Mouse (Mus musculus): ENCODE data around the gene 9630041A04Rik. TPM values are rescaled to one million over a fixed set of nuclear protein-coding genes. Genes with fewer than 3 reads are reported as not detected.

9630041A04Rik gene
- polyA plus RNA-seq, 1 experiment from 2014 or later = 0.35 TPM

DNA sequence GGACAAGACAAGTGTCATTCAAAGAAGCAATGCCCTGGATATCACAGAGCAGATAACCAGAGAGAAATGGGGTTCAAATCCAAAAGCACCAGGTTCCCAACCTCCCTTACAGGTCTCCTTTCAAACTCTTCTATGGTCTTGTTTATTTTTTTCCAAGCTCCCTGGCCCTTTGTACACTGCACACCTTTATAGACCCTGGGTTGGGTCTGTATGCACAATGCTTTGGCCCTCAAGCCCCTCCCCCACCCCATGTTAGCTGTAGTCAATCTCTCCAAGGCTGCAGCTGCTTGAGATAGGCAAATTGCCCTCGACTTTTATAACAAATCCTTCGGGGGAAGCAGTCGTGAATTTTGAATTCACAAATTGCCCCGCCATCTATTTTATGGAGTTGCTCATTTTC, 63.2 kb downstream of the 9630041A04Rik start:
- Histone ChIP-seq H3K27me3 (no peaks in the 10 kb centered on the region; the same call in 1 of the 2 replicates), H3K4me2 (replicated peaks) (no peak overlapping the region), H3K9me3 (replicated peaks) (no peaks in the 10 kb centered on the region), H3K4me3 (no peak overlapping the region), H3K27ac (no peak overlapping the region), H3K9ac (no peak overlapping the region), H3K4me1 (no peaks in the 10 kb centered on the region), H3K36me3 (no peaks in the 10 kb centered on the region)
- WGBS = 74% methylated on average over 4 of the region's 4 CpGs
- no peak for ATAC-seq (ENCODE audit: low FRiP score)

DNA sequence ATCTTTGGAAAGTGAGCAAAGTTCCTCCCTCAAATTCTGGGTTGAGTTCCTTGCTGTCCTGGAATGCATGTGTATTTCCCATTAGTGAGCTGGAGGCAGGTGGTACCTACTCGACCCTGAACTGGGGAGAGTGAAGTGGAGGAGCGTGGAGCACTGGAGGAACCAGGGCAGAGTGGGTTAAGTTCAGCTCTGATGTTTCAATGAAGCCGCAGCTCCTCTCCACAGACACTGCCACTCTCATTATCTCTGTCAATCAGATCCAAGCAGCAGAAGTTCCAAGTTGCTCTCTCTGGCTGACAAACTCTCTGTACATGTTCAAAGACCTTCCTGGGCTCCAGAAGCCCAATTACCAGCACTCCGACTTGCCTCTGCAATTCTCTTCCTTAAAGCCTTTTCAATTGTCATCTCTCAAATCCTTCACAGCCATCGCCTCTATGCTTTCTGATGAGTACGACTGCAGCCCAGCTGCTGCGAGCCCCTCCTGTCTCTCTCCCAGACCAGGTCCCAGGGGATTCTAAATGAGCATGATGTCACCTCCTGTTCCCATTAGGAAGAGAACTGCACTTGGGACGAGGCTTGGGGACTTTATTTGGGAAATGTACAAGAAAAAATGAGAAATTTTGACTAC, 72.4 kb downstream of the 9630041A04Rik start:
- WGBS = 40% methylated on average over 8 of the region's 8 CpGs
- Histone ChIP-seq H3K4me3 (no peak overlapping the region), H3K27me3 (no peaks in the 10 kb centered on the region), H3K27ac (peak overlapping the region; percentile 55), H3K9me3 (replicated peaks) (no peaks in the 10 kb centered on the region), H3K9ac (no peak overlapping the region), H3K4me1 (peaks cover 18% of the 10 kb centered on the region), H3K4me2 (replicated peaks) (no peak overlapping the region), H3K36me3 (no peaks in the 10 kb centered on the region)
- no peak for ATAC-seq (ENCODE audit: low FRiP score)

DNA sequence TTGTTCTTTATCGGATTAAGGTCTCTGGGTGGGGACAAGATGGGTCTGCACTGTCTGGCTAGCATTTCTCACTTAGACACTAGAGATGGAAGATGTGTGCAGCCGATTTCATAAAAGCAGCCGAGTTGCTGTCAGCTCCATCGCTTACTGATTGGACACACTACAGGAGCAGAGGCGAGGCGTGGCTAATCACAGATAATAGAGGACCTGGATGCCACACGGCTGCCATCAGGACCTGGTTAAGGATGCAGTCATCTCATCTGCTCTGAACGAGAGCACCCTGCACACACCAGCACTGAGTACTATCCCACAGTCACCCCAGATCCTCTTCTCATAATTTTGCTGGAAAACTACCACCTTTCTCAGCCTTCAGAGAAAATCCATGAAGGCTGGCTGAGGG, 73.2 kb downstream of the 9630041A04Rik start:
- Histone ChIP-seq H3K4me1 (peaks cover 24% of the 10 kb centered on the region), H3K27ac (peak overlapping the region; percentile 55; the same call in 1 of the 2 replicates), H3K4me2 (replicated peaks) (no peak overlapping the region), H3K27me3 (no peaks in the 10 kb centered on the region), H3K36me3 (no peaks in the 10 kb centered on the region), H3K9ac (no peak overlapping the region), H3K4me3 (no peak overlapping the region), H3K9me3 (replicated peaks) (no peaks in the 10 kb centered on the region)
- peak; percentile 84 for ATAC-seq (ENCODE audit: low FRiP score)
- WGBS = 42% methylated on average over 8 of the region's 8 CpGs

GRCm38 (mm10) chr9:101938066-101938465, 76.4 kb downstream of the 9630041A04Rik start:
- WGBS = 80% methylated on average over 4 of the region's 4 CpGs
- Histone ChIP-seq H3K27ac (no peak overlapping the region), H3K36me3 (no peaks in the 10 kb centered on the region), H3K4me3 (no peak overlapping the region), H3K27me3 (no peaks in the 10 kb centered on the region), H3K4me2 (replicated peaks) (no peak overlapping the region), H3K9me3 (replicated peaks) (no peaks in the 10 kb centered on the region), H3K9ac (no peak overlapping the region), H3K4me1 (peaks cover 25% of the 10 kb centered on the region)
- no peak for ATAC-seq (ENCODE audit: low FRiP score)

GRCm38 (mm10) chr9:101939006-101939405, 77.4 kb downstream of the 9630041A04Rik start:
- H3K27ac ChIP-seq = no peak overlapping the region
- WGBS = 26% methylated on average over 5 of the region's 5 CpGs
- H3K4me2 ChIP-seq (replicated peaks) = no peak overlapping the region
- H3K36me3 ChIP-seq = no peaks in the 10 kb centered on the region
- peak; percentile 71; the same call in 1 of the 2 replicates for ATAC-seq (ENCODE audit: low FRiP score)
- H3K9ac ChIP-seq = no peak overlapping the region
- H3K4me1 ChIP-seq = peaks cover 23% of the 10 kb centered on the region
- H3K9me3 ChIP-seq (replicated peaks) = no peaks in the 10 kb centered on the region
- H3K4me3 ChIP-seq = no peak overlapping the region
- H3K27me3 ChIP-seq = no peaks in the 10 kb centered on the region

GRCm38 (mm10) chr9:101940182-101940581, 78.5 kb downstream of the 9630041A04Rik start:
- Histone ChIP-seq H3K4me2 (replicated peaks) (no peak overlapping the region), H3K36me3 (no peaks in the 10 kb centered on the region), H3K9me3 (replicated peaks) (no peaks in the 10 kb centered on the region), H3K27me3 (no peaks in the 10 kb centered on the region; the same call in 1 of the 2 replicates), H3K4me3 (no peak overlapping the region), H3K27ac (no peak overlapping the region), H3K9ac (no peak overlapping the region), H3K4me1 (peaks cover 12% of the 10 kb centered on the region)
- ATAC-seq (ENCODE audit: low FRiP score) = no peak
- 71% methylated on average over 3 of the region's 3 CpGs for WGBS

GRCm38 (mm10) chr9:101942058-101942669, 80.5 kb downstream of the 9630041A04Rik start:
- Histone ChIP-seq H3K36me3 (no peaks in the 10 kb centered on the region), H3K27ac (no peak overlapping the region), H3K9ac (no peak overlapping the region), H3K4me1 (peaks cover 12% of the 10 kb centered on the region), H3K4me3 (no peak overlapping the region), H3K9me3 (replicated peaks) (no peaks in the 10 kb centered on the region), H3K4me2 (replicated peaks) (no peak overlapping the region), H3K27me3 (no peaks in the 10 kb centered on the region; the same call in 1 of the 2 replicates)
- no peak for ATAC-seq (ENCODE audit: low FRiP score)
- WGBS = 93% methylated on average over 9 of the region's 9 CpGs

DNA sequence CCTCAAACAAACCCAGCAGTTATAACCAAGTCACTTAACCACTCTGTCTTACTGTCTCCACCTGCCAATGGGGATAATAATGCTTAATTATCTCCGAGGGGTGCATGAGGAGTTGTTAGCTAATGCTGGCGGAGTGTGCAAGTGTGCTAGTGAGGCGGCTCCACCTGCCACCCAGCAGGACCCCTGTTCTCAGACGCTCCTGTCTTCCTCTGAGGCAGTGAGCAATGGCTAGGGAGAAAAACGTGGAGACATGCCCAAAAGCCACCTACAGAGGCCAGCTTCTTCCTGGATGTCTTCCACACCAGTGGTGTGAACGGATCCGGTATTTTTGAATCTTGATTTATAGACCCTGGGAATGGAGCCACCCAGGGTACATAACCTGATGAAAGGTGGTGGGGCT, 83.7 kb downstream of the 9630041A04Rik start:
- Histone ChIP-seq H3K27me3 (no peaks in the 10 kb centered on the region; the same call in 1 of the 2 replicates), H3K9ac (no peak overlapping the region), H3K36me3 (no peaks in the 10 kb centered on the region), H3K4me3 (no peak overlapping the region), H3K27ac (no peak overlapping the region), H3K4me1 (peaks cover 6% of the 10 kb centered on the region; the same call in 1 of the 2 replicates), H3K4me2 (replicated peaks) (no peak overlapping the region), H3K9me3 (replicated peaks) (no peaks in the 10 kb centered on the region)
- WGBS = 62% methylated on average over 7 of the region's 7 CpGs
- ATAC-seq (ENCODE audit: low FRiP score) = no peak

DNA sequence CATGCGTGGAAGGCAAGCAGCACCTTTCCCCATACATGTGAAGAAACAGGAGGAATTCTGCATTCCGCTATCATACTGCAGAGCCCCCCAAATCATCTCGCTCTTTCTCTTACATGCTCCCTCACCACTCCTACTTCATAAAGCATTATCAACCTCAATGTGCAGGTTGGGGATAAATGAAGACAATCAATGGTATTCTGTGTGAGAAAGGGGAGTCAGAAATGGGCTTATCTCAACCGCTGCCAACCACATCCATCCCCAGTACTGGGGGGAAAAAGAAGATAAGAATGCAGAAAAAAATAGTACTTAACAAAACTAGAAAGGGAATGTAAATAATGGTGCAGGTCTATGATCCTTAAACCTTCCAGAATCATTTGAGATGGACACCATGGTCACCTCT, 84.2 kb downstream of the 9630041A04Rik start:
- Histone ChIP-seq H3K4me3 (no peak overlapping the region), H3K27me3 (no peaks in the 10 kb centered on the region; the same call in 1 of the 2 replicates), H3K9me3 (replicated peaks) (no peaks in the 10 kb centered on the region), H3K9ac (no peak overlapping the region), H3K4me2 (replicated peaks) (no peak overlapping the region), H3K4me1 (peaks cover 9% of the 10 kb centered on the region; the same call in 1 of the 2 replicates), H3K36me3 (no peaks in the 10 kb centered on the region), H3K27ac (no peak overlapping the region)
- WGBS = 90% methylated on average over 4 of the region's 4 CpGs
- no peak for ATAC-seq (ENCODE audit: low FRiP score)

- no peak for ATAC-seq (ENCODE audit: low FRiP score)
- H3K4me3 ChIP-seq = no peak overlapping the region
- H3K36me3 ChIP-seq = no peaks in the 10 kb centered on the region
- H3K27ac ChIP-seq = no peak overlapping the region
- H3K4me2 ChIP-seq (replicated peaks) = no peak overlapping the region
- H3K4me1 ChIP-seq = peaks cover 12% of the 10 kb centered on the region; the same call in 1 of the 2 replicates
- WGBS = 19% methylated on average over 3 of the region's 3 CpGs
- H3K9ac ChIP-seq = no peak overlapping the region
- H3K9me3 ChIP-seq (replicated peaks) = no peaks in the 10 kb centered on the region
- no peaks in the 10 kb centered on the region for H3K27me3 ChIP-seq
Measured at GRCm38 (mm10) chr9:101950101-101950500, 88.5 kb downstream of the 9630041A04Rik start.

GRCm38 (mm10) chr9:101954529-101954928, 92.9 kb downstream of the 9630041A04Rik start:
- Histone ChIP-seq H3K4me3 (no peak overlapping the region), H3K4me2 (replicated peaks) (no peak overlapping the region), H3K27ac (no peak overlapping the region), H3K36me3 (no peaks in the 10 kb centered on the region), H3K4me1 (peaks cover 12% of the 10 kb centered on the region; the same call in 1 of the 2 replicates), H3K27me3 (no peaks in the 10 kb centered on the region), H3K9me3 (replicated peaks) (no peaks in the 10 kb centered on the region), H3K9ac (no peak overlapping the region)
- 67% methylated on average over 4 of the region's 4 CpGs for WGBS
- ATAC-seq (ENCODE audit: low FRiP score) = peak; percentile 46; the same call in 1 of the 2 replicates

- no peaks in the 10 kb centered on the region for H3K9me3 ChIP-seq (replicated peaks)
- peaks cover 4% of the 10 kb centered on the region; the same call in 1 of the 2 replicates for H3K4me1 ChIP-seq
- H3K27ac ChIP-seq = no peak overlapping the region
- no peaks in the 10 kb centered on the region for H3K27me3 ChIP-seq
- no peak overlapping the region for H3K4me3 ChIP-seq
- H3K4me2 ChIP-seq (replicated peaks) = no peak overlapping the region
- no peaks in the 10 kb centered on the region for H3K36me3 ChIP-seq
- no peak for ATAC-seq (ENCODE audit: low FRiP score)
- 31% methylated on average over 4 of the region's 4 CpGs for WGBS
- no peak overlapping the region for H3K9ac ChIP-seq
Measured at GRCm38 (mm10) chr9:101956228-101956627, 94.6 kb downstream of the 9630041A04Rik start.

- no peak overlapping the region for H3K4me2 ChIP-seq (replicated peaks)
- H3K36me3 ChIP-seq = no peaks in the 10 kb centered on the region; the same call in none of the 2 replicates
- 26% methylated on average over 6 of the region's 6 CpGs for WGBS
- H3K4me3 ChIP-seq = no peak overlapping the region
- H3K27ac ChIP-seq = no peak overlapping the region
- H3K9ac ChIP-seq = no peak overlapping the region
- ATAC-seq (ENCODE audit: low FRiP score) = no peak
- no peaks in the 10 kb centered on the region for H3K27me3 ChIP-seq
- no peaks in the 10 kb centered on the region for H3K9me3 ChIP-seq (replicated peaks)
- H3K4me1 ChIP-seq = no peaks in the 10 kb centered on the region
Measured at GRCm38 (mm10) chr9:101971806-101972205, 110.2 kb downstream of the 9630041A04Rik start.
